23 mouse cellular contexts compared by ENCODE assay signal in the genomic region with DNA sequence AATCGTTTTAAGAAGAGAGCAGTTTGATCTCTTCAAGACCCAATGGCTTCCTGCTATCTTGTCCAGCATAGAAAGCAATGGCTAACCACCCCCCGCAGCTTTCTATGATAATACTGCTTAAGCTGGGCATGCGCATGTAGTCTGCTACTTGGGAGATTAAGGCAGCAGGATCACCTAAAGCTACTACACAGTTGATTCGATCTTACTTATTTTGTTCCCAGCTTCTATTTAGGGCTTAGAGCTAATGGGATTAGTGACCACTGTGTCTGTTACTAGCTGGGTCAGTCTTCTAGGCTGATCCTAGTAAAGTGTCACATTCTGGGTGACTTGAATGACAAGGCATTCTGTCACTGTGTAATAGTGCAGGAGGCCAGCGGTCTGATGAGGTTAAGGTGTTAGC.
"Had no signal": no experiment of that assay in that cellular context is flagged by ENCODE, and none has a peak within 500 bp of the region (broad histone marks: within the 10 kb centered on the region; RNA-seq: fewer than 3 reads in every experiment).

No protein-coding gene starts in this region.

- H3K4me1 ChIP-seq: liver, embryonic 12.5 days; liver, embryonic 15.5 days; neural tube, embryonic 12.5 days; neural tube, embryonic 15.5 days had no signal

- H3K9me3 ChIP-seq: limb, embryonic 10.5 days; limb, embryonic 13.5 days; liver, embryonic 12.5 days; liver, embryonic 15.5 days; lung, embryonic 15.5 days; neural tube, embryonic 12.5 days; neural tube, embryonic 15.5 days had no signal

- H3K27me3 ChIP-seq: limb, embryonic 13.5 days; liver, embryonic 12.5 days; liver, embryonic 15.5 days; lung, embryonic 15.5 days; neural tube, embryonic 12.5 days; neural tube, embryonic 15.5 days had no signal

- H3K36me3 ChIP-seq: limb, embryonic 10.5 days; limb, embryonic 13.5 days; liver, embryonic 12.5 days; liver, embryonic 15.5 days; lung, embryonic 15.5 days; neural tube, embryonic 12.5 days; neural tube, embryonic 15.5 days had no signal

- H3K4me3 ChIP-seq: layer of hippocampus, adult 2 months; limb, embryonic 10.5 days; limb, embryonic 13.5 days; liver, embryonic 12.5 days; liver, embryonic 15.5 days; lung, embryonic 15.5 days; megakaryocyte, embryonic 14.5 days; neural tube, embryonic 12.5 days; neural tube, embryonic 15.5 days had no signal

- ATAC-seq: hindbrain, postnatal 0 days; inflammation-experienced regulatory T-cells, adult 6 months; intestine, embryonic 16.5 days; liver, embryonic 12.5 days had no signal

- DNase-seq: kidney, adult 2 months; kidney, postnatal 25 days; layer of hippocampus, adult 9-11 months; liver; lung, adult 18-20 months; lung, postnatal 10 days; lung, postnatal 36 days; thymus, adult 2 months; thymus, postnatal 25 days had no signal

- H3K9ac ChIP-seq: limb, embryonic 13.5 days; liver, embryonic 12.5 days; liver, embryonic 15.5 days; lung, embryonic 15.5 days; neural tube, embryonic 12.5 days; neural tube, embryonic 15.5 days had no signal

- H3K27ac ChIP-seq: hindbrain, postnatal 0 days; kidney, postnatal 0 days; layer of hippocampus, adult 2 months; limb, embryonic 10.5 days; limb, embryonic 13.5 days; liver, embryonic 12.5 days; liver, embryonic 15.5 days; lung, embryonic 15.5 days; neural tube, embryonic 12.5 days; neural tube, embryonic 15.5 days; stomach, postnatal 0 days had no signal

- H3K4me2 ChIP-seq: limb, embryonic 13.5 days; liver, embryonic 12.5 days; liver, embryonic 15.5 days; lung, embryonic 15.5 days; neural tube, embryonic 12.5 days; neural tube, embryonic 15.5 days had no signal
